Mouse (Mus musculus): ENCODE measurements around the gene Pde7b. TPM values are rescaled to one million over a fixed set of nuclear protein-coding genes. Genes with fewer than 3 reads are reported as not detected.
"Not testable (repeated sequence)": the region's sequence is repeated elsewhere in the genome, so short reads cannot be mapped to it uniquely, and the experiment has no call there.

The Pde7b gene
- polyA plus RNA-seq, 1 experiment from 2014 or later, result 5.0 TPM

DNA sequence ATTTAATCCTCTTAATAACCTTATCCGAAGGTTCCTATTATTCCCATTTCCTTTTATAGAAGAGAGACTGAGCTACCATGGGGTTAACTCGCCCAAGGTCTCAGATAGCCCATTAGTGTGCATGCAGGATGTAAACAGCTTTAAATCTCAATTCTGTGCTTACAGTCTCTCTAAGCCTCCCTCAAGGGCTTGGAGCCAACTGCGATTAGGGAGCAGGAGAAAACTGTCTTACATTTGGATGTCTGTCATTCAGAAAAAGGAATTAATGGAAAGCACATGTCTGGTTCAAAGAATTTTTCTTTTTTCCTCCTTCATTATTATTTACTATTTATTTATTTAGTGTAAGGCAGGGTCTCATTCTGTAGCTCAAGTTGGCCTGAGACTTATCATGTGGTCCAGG lies 181.8 kb downstream of the Pde7b start:
- ATAC-seq (no peak), DNase-seq (ENCODE audit: low spot score) (no peak)
- 59% methylated on average over 3 of the region's 3 CpGs for WGBS

DNA sequence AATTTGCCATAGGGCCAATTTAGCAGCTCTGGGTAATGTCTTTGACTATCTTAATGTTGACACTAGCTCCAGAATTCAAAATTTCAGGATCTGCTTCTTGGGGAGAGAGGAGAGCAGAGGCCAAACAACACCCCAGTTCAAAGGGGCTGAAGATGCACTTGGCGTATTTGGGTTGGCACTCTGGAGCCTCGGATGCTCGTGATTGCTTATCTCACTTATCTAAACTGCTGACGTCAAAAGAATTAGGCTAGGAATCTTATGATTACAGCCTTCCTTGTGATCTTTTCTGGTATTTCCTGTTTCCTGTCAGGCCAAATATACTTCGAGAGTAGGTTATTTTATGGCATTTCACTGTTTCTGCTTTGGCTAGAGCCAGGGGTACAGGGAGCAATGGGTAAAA lies 191.1 kb downstream of the Pde7b start:
- 13% methylated on average over 5 of the region's 5 CpGs for WGBS
- no peak for DNase-seq (ENCODE audit: low spot score)
- no peak for ATAC-seq
- H3K4me1 ChIP-seq (ENCODE audit: insufficient read depth, low read depth, low read length), result 0 out of 2 replicates have a peak, but pooled peaks cover 5% of the 10 kb centered on the region
- H3K4me3 ChIP-seq (ENCODE audit: low read depth, low read length), result no peak overlapping the region
- no peak overlapping the region for H3K4me2 ChIP-seq (replicated peaks; ENCODE audit: low read depth, low read length)
- no peak overlapping the region for H3K9ac ChIP-seq (replicated peaks; ENCODE audit: low read depth)
- no peak overlapping the region for H3K27ac ChIP-seq (ENCODE audit: low read length)
- H3K27me3 ChIP-seq (replicated peaks; ENCODE audit: insufficient read depth, low read length), result no peaks in the 10 kb centered on the region
- no peaks in the 10 kb centered on the region for H3K36me3 ChIP-seq (ENCODE audit: insufficient read depth, low read length)
- H3K9me3 ChIP-seq (ENCODE audit: low read length), result no peaks in the 10 kb centered on the region
- peak; percentile 78 for TF ChIP-seq EP300 (IDR thresholded peaks at IDR 0.05)
- TF ChIP-seq CTCF (IDR thresholded peaks at IDR 0.05), result no peak

More for the DNA sequence above, 181.8 kb downstream of the Pde7b start:
- Histone ChIP-seq H3K4me2 (replicated peaks; ENCODE audit: low read depth, low read length) (no peak overlapping the region), H3K27ac (ENCODE audit: low read length) (no peak overlapping the region), H3K4me3 (ENCODE audit: low read depth, low read length) (no peak overlapping the region), H3K4me1 (ENCODE audit: insufficient read depth, low read depth, low read length) (no peaks in the 10 kb centered on the region; the same call in 1 of the 2 replicates), H3K36me3 (ENCODE audit: insufficient read depth, low read length) (no peaks in the 10 kb centered on the region), H3K9me3 (ENCODE audit: low read length) (no peaks in the 10 kb centered on the region), H3K27me3 (replicated peaks; ENCODE audit: insufficient read depth, low read length) (no peaks in the 10 kb centered on the region), H3K9ac (replicated peaks; ENCODE audit: low read depth) (no peak overlapping the region)
- TF ChIP-seq CTCF (IDR thresholded peaks at IDR 0.05) (no peak), EP300 (IDR thresholded peaks at IDR 0.05) (no peak)

DNA sequence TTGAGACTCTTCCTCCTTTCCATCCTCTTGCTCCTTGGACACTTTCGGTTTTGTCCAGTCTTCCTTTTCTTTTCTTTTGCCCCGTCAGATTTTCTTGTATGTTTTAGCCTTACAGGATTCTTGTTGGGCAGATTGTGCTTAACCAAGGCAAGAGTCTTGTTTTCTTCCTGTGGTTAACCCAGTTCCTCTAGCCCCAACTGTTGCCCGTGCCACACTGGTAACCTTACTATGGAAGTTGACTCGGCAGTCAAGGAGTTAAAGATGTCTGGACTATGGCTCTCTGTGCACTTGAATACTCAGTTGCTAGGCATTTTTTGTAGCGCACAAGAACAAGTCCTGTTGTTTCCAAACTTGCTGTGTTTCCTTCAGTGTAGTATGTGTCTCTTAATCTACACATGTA lies 193.0 kb downstream of the Pde7b start:
- 0 out of 2 replicates have a peak, but pooled peaks cover 5% of the 10 kb centered on the region for H3K4me1 ChIP-seq (ENCODE audit: insufficient read depth, low read depth, low read length)
- H3K4me2 ChIP-seq (replicated peaks; ENCODE audit: low read depth, low read length), result no peak overlapping the region
- H3K27ac ChIP-seq (ENCODE audit: low read length), result no peak overlapping the region
- H3K36me3 ChIP-seq (ENCODE audit: insufficient read depth, low read length), result no peaks in the 10 kb centered on the region
- no peak overlapping the region for H3K4me3 ChIP-seq (ENCODE audit: low read depth, low read length)
- no peak for TF ChIP-seq CTCF (IDR thresholded peaks at IDR 0.05)
- TF ChIP-seq EP300 (IDR thresholded peaks at IDR 0.05), result no peak
- no peak for DNase-seq (ENCODE audit: low spot score)
- no peaks in the 10 kb centered on the region for H3K9me3 ChIP-seq (ENCODE audit: low read length)
- no peak for ATAC-seq
- no peaks in the 10 kb centered on the region for H3K27me3 ChIP-seq (replicated peaks; ENCODE audit: insufficient read depth, low read length)
- H3K9ac ChIP-seq (replicated peaks; ENCODE audit: low read depth), result no peak overlapping the region
- 76% methylated on average over 5 of the region's 5 CpGs for WGBS

DNA sequence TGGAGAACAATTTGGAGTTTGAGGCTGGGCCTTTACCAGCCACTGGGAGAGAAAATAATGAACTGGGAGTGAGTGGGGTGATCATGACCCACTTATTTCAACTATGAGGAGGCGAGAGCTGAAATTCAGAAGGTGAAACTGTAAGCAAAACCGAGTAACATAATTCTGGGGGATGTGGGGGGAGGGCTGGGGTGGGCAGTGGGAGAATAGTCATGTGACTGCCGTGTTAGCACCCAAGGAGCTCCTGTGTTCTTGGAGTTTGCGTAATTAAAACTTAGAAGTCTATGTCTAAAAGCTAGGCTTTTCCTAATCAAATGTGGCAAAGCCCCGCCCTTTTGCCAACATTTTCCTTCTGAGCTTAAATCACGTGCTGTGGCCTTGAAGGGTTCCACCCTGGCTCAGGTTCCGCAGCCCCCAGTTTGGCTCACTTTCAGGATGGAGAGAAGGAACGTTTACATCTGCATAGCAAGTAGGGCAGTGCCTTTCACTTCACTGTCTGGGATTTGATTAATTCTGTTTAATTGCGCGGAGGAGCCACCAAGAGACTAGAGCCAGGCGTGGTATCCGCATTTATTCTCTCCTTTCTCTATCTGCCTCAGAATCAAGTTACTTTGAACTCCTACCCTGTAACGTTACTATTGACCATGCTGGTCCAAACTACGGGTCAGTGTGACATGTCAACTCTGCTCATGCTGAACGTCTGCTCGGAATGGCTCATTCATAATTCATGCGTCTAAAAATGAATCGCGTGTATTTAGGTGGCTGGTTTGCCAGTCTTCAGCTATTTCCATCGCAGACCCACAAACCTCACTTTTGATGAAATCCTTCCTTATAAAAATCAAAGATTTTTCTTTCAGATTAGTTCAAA lies 196.1 kb downstream of the Pde7b start:
- H3K27me3 ChIP-seq (replicated peaks; ENCODE audit: insufficient read depth, low read length), result no peaks in the 10 kb centered on the region
- H3K9me3 ChIP-seq (ENCODE audit: low read length), result no peaks in the 10 kb centered on the region
- no peak overlapping the region for H3K4me3 ChIP-seq (ENCODE audit: low read depth, low read length)
- DNase-seq (ENCODE audit: low spot score) (no peak), ATAC-seq (no peak)
- TF ChIP-seq CTCF (IDR thresholded peaks at IDR 0.05), result no peak
- TF ChIP-seq EP300 (IDR thresholded peaks at IDR 0.05), result no peak
- no peaks in the 10 kb centered on the region for H3K4me1 ChIP-seq (ENCODE audit: insufficient read depth, low read depth, low read length)
- no peak overlapping the region for H3K9ac ChIP-seq (replicated peaks; ENCODE audit: low read depth)
- 67% methylated on average over 20 of the region's 20 CpGs for WGBS
- no peak overlapping the region for H3K4me2 ChIP-seq (replicated peaks; ENCODE audit: low read depth, low read length)
- no peaks in the 10 kb centered on the region for H3K36me3 ChIP-seq (ENCODE audit: insufficient read depth, low read length)
- no peak overlapping the region for H3K27ac ChIP-seq (ENCODE audit: low read length)

DNA sequence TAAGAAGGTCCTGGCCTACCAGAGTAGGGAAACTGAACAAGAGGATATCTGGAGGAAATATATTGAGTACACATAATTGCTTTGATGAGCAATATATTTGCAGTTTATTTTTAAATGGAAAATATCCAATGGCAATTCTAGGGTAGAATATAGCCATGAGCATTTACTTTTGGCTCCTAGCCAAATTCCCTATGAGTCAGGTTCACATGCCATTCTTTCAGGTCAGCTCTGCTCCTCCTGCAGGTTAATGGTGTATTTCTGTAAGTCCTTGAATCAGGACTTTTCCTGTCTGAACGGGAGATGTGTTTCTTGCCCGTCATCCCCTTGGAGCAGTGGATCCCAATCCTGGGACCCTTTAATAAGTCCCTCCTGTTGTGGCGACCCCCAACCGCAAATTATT lies 197.1 kb downstream of the Pde7b start:
- Histone ChIP-seq H3K36me3 (ENCODE audit: insufficient read depth, low read length) (no peaks in the 10 kb centered on the region), H3K27me3 (replicated peaks; ENCODE audit: insufficient read depth, low read length) (no peaks in the 10 kb centered on the region), H3K9ac (replicated peaks; ENCODE audit: low read depth) (no peak overlapping the region), H3K4me3 (ENCODE audit: low read depth, low read length) (no peak overlapping the region), H3K27ac (ENCODE audit: low read length) (no peak overlapping the region), H3K4me1 (ENCODE audit: insufficient read depth, low read depth, low read length) (no peaks in the 10 kb centered on the region), H3K4me2 (replicated peaks; ENCODE audit: low read depth, low read length) (no peak overlapping the region), H3K9me3 (ENCODE audit: low read length) (no peaks in the 10 kb centered on the region)
- 63% methylated on average over 4 of the region's 4 CpGs for WGBS
- ATAC-seq (no peak; the same call in 1 of the 2 replicates), DNase-seq (ENCODE audit: low spot score) (peak; percentile 60)
- TF ChIP-seq EP300 (IDR thresholded peaks at IDR 0.05), result no peak
- peak; percentile 24; the same call in 1 of the 2 replicates for TF ChIP-seq CTCF (IDR thresholded peaks at IDR 0.05)

DNA sequence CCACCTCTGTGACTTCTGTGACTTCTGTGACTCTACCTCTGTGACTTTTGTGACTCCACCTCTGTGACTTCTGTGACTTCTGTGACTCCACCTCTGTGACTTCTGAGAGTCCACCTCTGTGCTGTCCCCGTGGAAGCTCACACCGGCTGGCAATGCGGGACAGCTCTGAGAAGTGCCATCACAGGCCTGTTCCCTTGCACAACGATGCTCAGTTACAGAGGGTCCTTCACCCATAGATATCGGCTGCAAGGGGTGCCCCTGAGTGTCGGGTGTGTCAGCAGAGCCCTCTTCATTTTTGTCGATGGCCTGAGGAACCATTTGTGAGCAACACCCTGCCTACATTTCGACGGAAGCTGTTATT lies 206.4 kb downstream of the Pde7b start:
- no peak overlapping the region for H3K27ac ChIP-seq (ENCODE audit: low read length)
- H3K4me3 ChIP-seq (ENCODE audit: low read depth, low read length), result no peak overlapping the region
- H3K4me2 ChIP-seq (replicated peaks; ENCODE audit: low read depth, low read length), result no peak overlapping the region
- no peaks in the 10 kb centered on the region; the same call in 1 of the 2 replicates for H3K4me1 ChIP-seq (ENCODE audit: insufficient read depth, low read depth, low read length)
- H3K27me3 ChIP-seq (replicated peaks; ENCODE audit: insufficient read depth, low read length), result no peaks in the 10 kb centered on the region
- DNase-seq (ENCODE audit: low spot score) (no peak), ATAC-seq (no peak)
- H3K36me3 ChIP-seq (ENCODE audit: insufficient read depth, low read length), result no peaks in the 10 kb centered on the region
- WGBS, result 71% methylated on average over 9 of the region's 9 CpGs
- H3K9ac ChIP-seq (replicated peaks; ENCODE audit: low read depth), result no peak overlapping the region
- H3K9me3 ChIP-seq (ENCODE audit: low read length), result no peaks in the 10 kb centered on the region
- no peak for TF ChIP-seq EP300 (IDR thresholded peaks at IDR 0.05)

DNA sequence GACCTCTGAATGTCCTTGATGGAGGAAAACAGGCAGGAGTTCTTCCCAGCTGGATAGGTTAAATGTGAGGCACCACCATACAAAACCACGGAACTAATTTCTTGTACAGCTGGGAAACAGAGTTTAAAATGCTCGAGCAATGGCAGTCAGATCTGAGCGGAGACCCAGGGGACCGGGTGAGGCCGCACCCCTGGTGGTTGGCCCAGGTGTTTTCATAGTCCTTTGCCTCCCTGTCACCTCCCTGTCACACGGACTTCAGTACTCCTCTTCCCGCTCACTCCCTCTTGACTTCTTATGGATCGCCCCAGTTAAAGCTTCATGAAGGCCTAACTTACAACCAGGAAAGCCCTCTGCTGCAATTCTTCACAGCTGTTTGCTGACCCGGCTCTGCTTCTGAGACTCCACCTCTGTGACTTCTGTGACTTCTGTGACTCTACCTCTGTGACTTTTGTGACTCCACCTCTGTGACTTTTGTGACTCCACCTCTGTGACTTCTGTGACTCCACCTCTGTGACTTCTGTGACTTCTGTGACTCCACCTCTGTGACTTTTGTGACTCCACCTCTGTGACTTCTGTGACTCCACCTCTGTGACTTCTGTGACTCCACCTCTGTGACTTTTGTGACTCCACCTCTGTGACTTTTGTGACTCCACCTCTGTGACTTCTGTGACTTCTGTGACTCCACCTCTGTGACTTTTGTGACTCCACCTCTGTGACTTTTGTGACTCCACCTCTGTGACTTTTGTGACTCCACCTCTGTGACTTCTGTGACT lies 206.9 kb downstream of the Pde7b start:
- not testable (repeated sequence) for DNase-seq (ENCODE audit: low spot score); H3K4me1 ChIP-seq (ENCODE audit: insufficient read depth, low read depth, low read length); H3K9ac ChIP-seq (replicated peaks; ENCODE audit: low read depth); ATAC-seq; H3K4me3 ChIP-seq (ENCODE audit: low read depth, low read length); H3K27me3 ChIP-seq (replicated peaks; ENCODE audit: insufficient read depth, low read length); H3K36me3 ChIP-seq (ENCODE audit: insufficient read depth, low read length); H3K27ac ChIP-seq (ENCODE audit: low read length); H3K9me3 ChIP-seq (ENCODE audit: low read length); H3K4me2 ChIP-seq (replicated peaks; ENCODE audit: low read depth, low read length)
- WGBS, result 73% methylated on average over 9 of the region's 9 CpGs
